Mouse (Mus musculus): ENCODE measurements around the gene Hist1h3g. TPM values are rescaled to one million over a fixed set of nuclear protein-coding genes. Genes with fewer than 3 reads are reported as not detected.

Gene Hist1h3g
- polyA plus RNA-seq, 1 experiment from 2014 or later, result 9.8 TPM

DNA sequence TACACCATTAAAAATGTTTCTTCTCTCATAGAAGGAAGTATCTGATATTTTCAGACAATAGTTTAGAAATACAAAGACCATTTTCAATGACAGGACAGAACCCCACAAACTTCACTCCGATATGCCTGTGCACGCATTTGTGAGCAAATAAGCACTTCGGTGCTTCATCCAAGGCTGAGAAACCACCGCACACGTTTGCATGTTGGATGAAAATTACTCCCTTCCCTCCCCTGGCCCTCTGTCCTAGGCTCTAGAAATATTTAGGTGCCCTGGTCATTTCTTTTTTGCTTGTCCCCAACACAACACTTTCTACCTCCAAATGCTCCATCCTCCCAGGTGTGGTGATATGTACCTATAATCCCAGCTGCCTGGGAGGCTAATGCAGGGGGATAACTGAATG, 33.7 kb upstream of the Hist1h3g start:
- H3K4me1 ChIP-seq, result peaks cover 38% of the 10 kb centered on the region
- no peaks in the 10 kb centered on the region for H3K9me3 ChIP-seq
- peak overlapping the region; percentile 8 for H3K4me3 ChIP-seq
- no peak overlapping the region for H3K27ac ChIP-seq
- H3K9ac ChIP-seq, result no peak overlapping the region
- ATAC-seq (ENCODE audit: low FRiP score, low read depth), result no peak
- peaks cover 3% of the 10 kb centered on the region; the same call in 1 of the 2 replicates for H3K27me3 ChIP-seq
- WGBS, result 24% methylated on average over 5 of the region's 5 CpGs
- no peaks in the 10 kb centered on the region for H3K36me3 ChIP-seq
- peak overlapping the region; percentile 43 for H3K4me2 ChIP-seq (replicated peaks)

GRCm38 (mm10) chr13:23502031-23502567, 33.1 kb upstream of the Hist1h3g start:
- Histone ChIP-seq H3K36me3 (no peaks in the 10 kb centered on the region), H3K4me1 (peaks cover 38% of the 10 kb centered on the region), H3K4me3 (peak overlapping the region; percentile 8; the same call in 1 of the 2 replicates), H3K27me3 (peaks cover 2% of the 10 kb centered on the region; the same call in 1 of the 2 replicates), H3K9me3 (no peaks in the 10 kb centered on the region), H3K27ac (no peak overlapping the region), H3K9ac (no peak overlapping the region), H3K4me2 (replicated peaks) (peak overlapping the region; percentile 43)
- ATAC-seq (ENCODE audit: low FRiP score, low read depth), result no peak
- 30% methylated on average over 9 of the region's 9 CpGs for WGBS

- H3K4me3 ChIP-seq, result no peak overlapping the region
- no peaks in the 10 kb centered on the region for H3K36me3 ChIP-seq
- no peak overlapping the region for H3K4me2 ChIP-seq (replicated peaks)
- peaks cover 35% of the 10 kb centered on the region for H3K4me1 ChIP-seq
- WGBS, result 51% methylated on average over 4 of the region's 4 CpGs
- ATAC-seq (ENCODE audit: low FRiP score, low read depth), result no peak
- H3K9ac ChIP-seq, result no peak overlapping the region
- H3K9me3 ChIP-seq, result no peaks in the 10 kb centered on the region
- H3K27me3 ChIP-seq, result no peaks in the 10 kb centered on the region
- H3K27ac ChIP-seq, result no peak overlapping the region
Measured at GRCm38 (mm10) chr13:23502916-23503315, 32.3 kb upstream of the Hist1h3g start.

DNA sequence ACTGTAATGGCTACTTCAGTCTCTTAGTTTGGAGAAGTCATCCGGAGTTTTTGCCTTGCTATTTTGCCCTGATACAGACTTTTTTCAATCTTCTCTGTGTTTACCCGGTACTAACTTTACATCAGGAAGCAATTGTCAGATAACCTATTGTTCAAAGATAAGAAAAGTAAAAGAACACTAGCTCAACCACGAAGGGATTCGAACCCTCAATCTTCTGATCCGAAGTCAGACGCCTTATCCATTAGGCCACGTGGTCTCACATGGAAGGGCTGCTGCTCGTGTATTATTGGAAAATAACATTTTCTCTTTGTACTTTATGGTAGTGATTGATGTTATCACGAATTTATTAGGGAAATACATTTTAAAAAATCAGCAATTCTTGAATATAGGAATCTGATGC, 31.4 kb upstream of the Hist1h3g start:
- no peak for ATAC-seq (ENCODE audit: low FRiP score, low read depth)
- Histone ChIP-seq H3K36me3 (no peaks in the 10 kb centered on the region), H3K4me2 (replicated peaks) (peak overlapping the region; percentile 27), H3K27me3 (no peaks in the 10 kb centered on the region), H3K9me3 (no peaks in the 10 kb centered on the region), H3K9ac (no peak overlapping the region), H3K4me1 (peaks cover 26% of the 10 kb centered on the region), H3K4me3 (no peak overlapping the region), H3K27ac (no peak overlapping the region)
- WGBS, result under 1% methylated on average over 9 of the region's 9 CpGs

GRCm38 (mm10) chr13:23505662-23506345, 29.4 kb upstream of the Hist1h3g start:
- Histone ChIP-seq H3K4me3 (peak overlapping the region; percentile 33), H3K4me1 (peaks cover 18% of the 10 kb centered on the region), H3K27ac (peak overlapping the region; percentile 28; the same call in 1 of the 2 replicates), H3K27me3 (no peaks in the 10 kb centered on the region), H3K9me3 (no peaks in the 10 kb centered on the region), H3K4me2 (replicated peaks) (peak overlapping the region; percentile 61), H3K9ac (peak overlapping the region; percentile 51), H3K36me3 (no peaks in the 10 kb centered on the region)
- ATAC-seq (ENCODE audit: low FRiP score, low read depth), result no peak
- WGBS, result 8% methylated on average over 14 of the region's 14 CpGs

DNA sequence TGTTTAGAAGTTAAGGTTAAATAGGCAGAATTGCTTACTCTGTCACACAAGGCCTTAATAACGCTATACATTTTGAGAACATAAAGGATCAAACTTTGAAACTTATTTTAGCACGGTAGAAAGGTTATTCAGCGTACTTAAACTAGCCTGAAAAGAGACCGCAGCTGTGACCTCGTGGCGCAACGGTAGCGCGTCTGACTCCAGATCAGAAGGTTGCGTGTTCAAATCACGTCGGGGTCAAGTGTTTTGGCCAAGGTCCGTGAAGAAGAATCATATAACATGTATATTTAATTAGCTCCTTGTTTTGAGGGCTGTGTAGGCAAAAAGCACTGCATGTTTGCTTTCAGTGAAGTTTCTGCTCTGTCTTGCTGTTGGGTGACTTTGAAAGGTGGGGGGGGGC, 28.9 kb upstream of the Hist1h3g start:
- 8% methylated on average over 13 of the region's 13 CpGs for WGBS
- H3K4me1 ChIP-seq, result peaks cover 18% of the 10 kb centered on the region
- H3K4me3 ChIP-seq, result peak overlapping the region; percentile 33
- H3K27me3 ChIP-seq, result no peaks in the 10 kb centered on the region
- peak overlapping the region; percentile 61 for H3K4me2 ChIP-seq (replicated peaks)
- no peak overlapping the region for H3K9ac ChIP-seq
- H3K36me3 ChIP-seq, result no peaks in the 10 kb centered on the region
- no peak overlapping the region for H3K27ac ChIP-seq
- H3K9me3 ChIP-seq, result no peaks in the 10 kb centered on the region
- no peak for ATAC-seq (ENCODE audit: low FRiP score, low read depth)

GRCm38 (mm10) chr13:23506819-23507515, 28.3 kb upstream of the Hist1h3g start:
- no peaks in the 10 kb centered on the region for H3K36me3 ChIP-seq
- H3K9me3 ChIP-seq, result no peaks in the 10 kb centered on the region
- H3K4me2 ChIP-seq (replicated peaks), result peak overlapping the region; percentile 61
- no peak overlapping the region for H3K4me3 ChIP-seq
- H3K9ac ChIP-seq, result no peak overlapping the region
- ATAC-seq (ENCODE audit: low FRiP score, low read depth), result no peak
- 29% methylated on average over 14 of the region's 14 CpGs for WGBS
- no peak overlapping the region for H3K27ac ChIP-seq
- H3K4me1 ChIP-seq, result peaks cover 15% of the 10 kb centered on the region
- H3K27me3 ChIP-seq, result no peaks in the 10 kb centered on the region

GRCm38 (mm10) chr13:23510127-23510526, 25.1 kb upstream of the Hist1h3g start:
- H3K4me2 ChIP-seq (replicated peaks), result no peak overlapping the region
- WGBS, result 25% methylated on average over 1 of the region's 1 CpGs
- H3K9me3 ChIP-seq, result no peaks in the 10 kb centered on the region
- H3K9ac ChIP-seq, result no peak overlapping the region
- no peak overlapping the region for H3K27ac ChIP-seq
- no peak overlapping the region for H3K4me3 ChIP-seq
- H3K4me1 ChIP-seq, result peaks cover 9% of the 10 kb centered on the region
- no peaks in the 10 kb centered on the region for H3K36me3 ChIP-seq
- no peak for ATAC-seq (ENCODE audit: low FRiP score, low read depth)
- H3K27me3 ChIP-seq, result no peaks in the 10 kb centered on the region

GRCm38 (mm10) chr13:23513517-23513916, 21.7 kb upstream of the Hist1h3g start:
- WGBS, result 89% methylated on average over 1 of the region's 1 CpGs
- Histone ChIP-seq H3K4me1 (peaks cover 4% of the 10 kb centered on the region; the same call in 1 of the 2 replicates), H3K27ac (no peak overlapping the region), H3K4me3 (no peak overlapping the region), H3K9ac (no peak overlapping the region), H3K27me3 (no peaks in the 10 kb centered on the region), H3K36me3 (no peaks in the 10 kb centered on the region), H3K4me2 (replicated peaks) (no peak overlapping the region), H3K9me3 (no peaks in the 10 kb centered on the region)
- no peak for ATAC-seq (ENCODE audit: low FRiP score, low read depth)

GRCm38 (mm10) chr13:23515281-23515680, 19.9 kb upstream of the Hist1h3g start:
- WGBS, result 82% methylated on average over 5 of the region's 5 CpGs
- H3K4me3 ChIP-seq, result no peak overlapping the region
- ATAC-seq (ENCODE audit: low FRiP score, low read depth), result no peak
- peaks cover 4% of the 10 kb centered on the region; the same call in 1 of the 2 replicates for H3K4me1 ChIP-seq
- no peaks in the 10 kb centered on the region for H3K9me3 ChIP-seq
- no peak overlapping the region for H3K27ac ChIP-seq
- no peaks in the 10 kb centered on the region for H3K36me3 ChIP-seq
- no peaks in the 10 kb centered on the region for H3K27me3 ChIP-seq
- H3K4me2 ChIP-seq (replicated peaks), result no peak overlapping the region
- no peak overlapping the region for H3K9ac ChIP-seq

- H3K9ac ChIP-seq, result peak overlapping the region; percentile 50; the same call in 1 of the 2 replicates
- H3K27ac ChIP-seq, result peak overlapping the region; percentile 33; the same call in 1 of the 2 replicates
- H3K36me3 ChIP-seq, result no peaks in the 10 kb centered on the region
- no peak for ATAC-seq (ENCODE audit: low FRiP score, low read depth)
- no peaks in the 10 kb centered on the region for H3K9me3 ChIP-seq
- H3K27me3 ChIP-seq, result no peaks in the 10 kb centered on the region
- peak overlapping the region; percentile 65 for H3K4me2 ChIP-seq (replicated peaks)
- WGBS, result 52% methylated on average over 15 of the region's 15 CpGs
- peaks cover 4% of the 10 kb centered on the region; the same call in 1 of the 2 replicates for H3K4me1 ChIP-seq
- peak overlapping the region; percentile 53 for H3K4me3 ChIP-seq
Measured at GRCm38 (mm10) chr13:23515826-23516620, 19.2 kb upstream of the Hist1h3g start.
